Mouse (Mus musculus): ENCODE data around the gene Sema4b.

The Sema4b gene

GRCm38 (mm10) chr7:80216566-80216965, 29.9 kb downstream of the Sema4b start:
- in situ Hi-C loops (cut with MboI): no loop called here

GRCm38 (mm10) chr7:80218666-80219065, 32.0 kb downstream of the Sema4b start:
- in situ Hi-C loops (cut with MboI): no loop called here

- in situ Hi-C loops (cut with MboI): no loop called here
Observed at GRCm38 (mm10) chr7:80220237-80220797, 33.7 kb downstream of the Sema4b start.

GRCm38 (mm10) chr7:80221179-80221750, 34.6 kb downstream of the Sema4b start:
- in situ Hi-C loops (cut with MboI): no loop called here

- in situ Hi-C loops (cut with MboI): no loop called here
Observed at GRCm38 (mm10) chr7:80227065-80227464, 40.4 kb downstream of the Sema4b start.

- in situ Hi-C loops (cut with MboI): no loop called here
Observed at GRCm38 (mm10) chr7:80230196-80230595, 43.6 kb downstream of the Sema4b start.

- in situ Hi-C loops (cut with MboI): no loop called here
Observed at GRCm38 (mm10) chr7:80231971-80232488, 45.4 kb downstream of the Sema4b start.

GRCm38 (mm10) chr7:80232489-80233029, 45.9 kb downstream of the Sema4b start, which contains the start of the genes Cib1 and Gdpgp1:
Cib1 (minus strand) TSS chr7:80232813.
Gdpgp1 (plus strand) TSS chr7:80232865.
- in situ Hi-C loops (cut with MboI): no loop called here

- in situ Hi-C loops (cut with MboI): no loop called here
Observed at GRCm38 (mm10) chr7:80233799-80234198, 47.2 kb downstream of the Sema4b start.

GRCm38 (mm10) chr7:80238542-80238941, 51.9 kb downstream of the Sema4b start:
- in situ Hi-C loops (cut with MboI): no loop called here

GRCm38 (mm10) chr7:80241661-80242060, 55.0 kb downstream of the Sema4b start:
- in situ Hi-C loops (cut with MboI): no loop called here

- in situ Hi-C loops (cut with MboI): no loop called here
Observed at GRCm38 (mm10) chr7:80244851-80245250, 58.2 kb downstream of the Sema4b start.

GRCm38 (mm10) chr7:80246148-80246721, 59.6 kb downstream of the Sema4b start, which contains the start of gene Ttll13:
Ttll13 (plus strand) TSS chr7:80246376.
- in situ Hi-C loops (cut with MboI): no loop called here

- in situ Hi-C loops (cut with MboI): no loop called here
Observed at GRCm38 (mm10) chr7:80246859-80247258, 60.2 kb downstream of the Sema4b start.

- in situ Hi-C loops (cut with MboI): no loop called here
Observed at GRCm38 (mm10) chr7:80252437-80252836, 65.8 kb downstream of the Sema4b start.

- in situ Hi-C loops (cut with MboI): no loop called here
Observed at GRCm38 (mm10) chr7:80252886-80253285, 66.2 kb downstream of the Sema4b start.

GRCm38 (mm10) chr7:80255981-80256380, 69.3 kb downstream of the Sema4b start:
- in situ Hi-C loops (cut with MboI): no loop called here

GRCm38 (mm10) chr7:80257706-80258105, 71.1 kb downstream of the Sema4b start:
- in situ Hi-C loops (cut with MboI): no loop called here

- in situ Hi-C loops (cut with MboI): no loop called here
Observed at GRCm38 (mm10) chr7:80260625-80261371, 74.2 kb downstream of the Sema4b start, which contains the start of gene Ngrn. Ngrn (plus strand) TSS chr7:80261215.

GRCm38 (mm10) chr7:80261372-80261990, 74.8 kb downstream of the Sema4b start:
- in situ Hi-C loops (cut with MboI): no loop called here

- in situ Hi-C loops (cut with MboI): no loop called here
Observed at GRCm38 (mm10) chr7:80264606-80265005, 78.0 kb downstream of the Sema4b start.

- in situ Hi-C loops (cut with MboI): no loop called here
Observed at GRCm38 (mm10) chr7:80267764-80268163, 81.1 kb downstream of the Sema4b start.
